Mouse (Mus musculus): ENCODE measurements at regions not wholly inside any gene's neighbourhood (a gene's known extent, or its start where the extent isn't known, plus 50 kb on each side); places are given as distances from the start of the nearest gene placed in this dataset.

- Histone ChIP-seq H3K4me1 (ENCODE audit: control insufficient read depth, insufficient read depth, low read length) (peaks cover 2% of the 10 kb centered on the region; the same call in 1 of the 2 replicates), H3K27ac (ENCODE audit: insufficient read depth, low read length) (no peak overlapping the region; the same call in 1 of the 2 replicates), H3K4me3 (ENCODE audit: insufficient read depth, low read length) (no peak overlapping the region)
- TF ChIP-seq POLR2A (IDR thresholded peaks at IDR 0.05; ENCODE audit: extremely low read depth, insufficient read depth, low read length) (no peak), CTCF (IDR thresholded peaks at IDR 0.05; ENCODE audit: extremely low read depth, insufficient read depth, low read length) (no peak)
Observed at GRCm38 (mm10) chr16:73368607-73369233, 1042.9 kb downstream of the Robo2 start.

- H3K27ac ChIP-seq (ENCODE audit: insufficient read depth, low read length): no peak overlapping the region
- TF ChIP-seq CTCF (IDR thresholded peaks at IDR 0.05; ENCODE audit: extremely low read depth, insufficient read depth, low read length): no peak
- no peak for TF ChIP-seq POLR2A (IDR thresholded peaks at IDR 0.05; ENCODE audit: extremely low read depth, insufficient read depth, low read length)
- H3K4me3 ChIP-seq (ENCODE audit: insufficient read depth, low read length): 0 out of 2 replicates have a peak overlapping the region, but pooled peaks have one; percentile 31
- H3K4me1 ChIP-seq (ENCODE audit: control insufficient read depth, insufficient read depth, low read length): peaks cover 2% of the 10 kb centered on the region; the same call in 1 of the 2 replicates
Observed at GRCm38 (mm10) chr16:73367926-73368325, 1043.7 kb downstream of the Robo2 start.

- no peak overlapping the region for H3K27ac ChIP-seq (ENCODE audit: insufficient read depth, low read length)
Observed at GRCm38 (mm10) chr16:73367226-73367840, 1044.3 kb downstream of the Robo2 start.

GRCm38 (mm10) chr16:73350698-73351097 is 1042.6 kb downstream of the Robo1 start:
- Histone ChIP-seq H3K4me1 (ENCODE audit: control insufficient read depth, insufficient read depth, low read length) (no peaks in the 10 kb centered on the region), H3K4me3 (ENCODE audit: insufficient read depth, low read length) (no peak overlapping the region), H3K27ac (ENCODE audit: insufficient read depth, low read length) (no peak overlapping the region)
- no peak for TF ChIP-seq CTCF (IDR thresholded peaks at IDR 0.05; ENCODE audit: extremely low read depth, insufficient read depth, low read length)
- TF ChIP-seq POLR2A (IDR thresholded peaks at IDR 0.05; ENCODE audit: extremely low read depth, insufficient read depth, low read length): no peak

More at GRCm38 (mm10) chr16:73367226-73367840, 1044.3 kb downstream of the Robo2 start:
- TF ChIP-seq CTCF (IDR thresholded peaks at IDR 0.05; ENCODE audit: extremely low read depth, insufficient read depth, low read length): no peak
- no peak for TF ChIP-seq POLR2A (IDR thresholded peaks at IDR 0.05; ENCODE audit: extremely low read depth, insufficient read depth, low read length)
- H3K4me1 ChIP-seq (ENCODE audit: control insufficient read depth, insufficient read depth, low read length): peaks cover 2% of the 10 kb centered on the region; the same call in 1 of the 2 replicates
- H3K4me3 ChIP-seq (ENCODE audit: insufficient read depth, low read length): peak overlapping the region; percentile 31; the same call in 1 of the 2 replicates

- Histone ChIP-seq H3K27ac (ENCODE audit: insufficient read depth, low read length) (no peak overlapping the region), H3K4me3 (ENCODE audit: insufficient read depth, low read length) (no peak overlapping the region), H3K4me1 (ENCODE audit: control insufficient read depth, insufficient read depth, low read length) (no peaks in the 10 kb centered on the region)
- no peak for TF ChIP-seq POLR2A (IDR thresholded peaks at IDR 0.05; ENCODE audit: extremely low read depth, insufficient read depth, low read length)
- TF ChIP-seq CTCF (IDR thresholded peaks at IDR 0.05; ENCODE audit: extremely low read depth, insufficient read depth, low read length): no peak
Observed at GRCm38 (mm10) chr16:73343941-73344340, 1035.8 kb downstream of the Robo1 start.

GRCm38 (mm10) chr16:73343531-73343930 is 1035.4 kb downstream of the Robo1 start:
- Histone ChIP-seq H3K27ac (ENCODE audit: insufficient read depth, low read length) (no peak overlapping the region), H3K4me1 (ENCODE audit: control insufficient read depth, insufficient read depth, low read length) (no peaks in the 10 kb centered on the region), H3K4me3 (ENCODE audit: insufficient read depth, low read length) (no peak overlapping the region)
- TF ChIP-seq CTCF (IDR thresholded peaks at IDR 0.05; ENCODE audit: extremely low read depth, insufficient read depth, low read length) (no peak), POLR2A (IDR thresholded peaks at IDR 0.05; ENCODE audit: extremely low read depth, insufficient read depth, low read length) (no peak)

- no peak overlapping the region for H3K4me3 ChIP-seq (ENCODE audit: insufficient read depth, low read length)
- no peak overlapping the region for H3K27ac ChIP-seq (ENCODE audit: insufficient read depth, low read length)
- TF ChIP-seq POLR2A (IDR thresholded peaks at IDR 0.05; ENCODE audit: extremely low read depth, insufficient read depth, low read length): no peak
- no peak for TF ChIP-seq CTCF (IDR thresholded peaks at IDR 0.05; ENCODE audit: extremely low read depth, insufficient read depth, low read length)
- no peaks in the 10 kb centered on the region for H3K4me1 ChIP-seq (ENCODE audit: control insufficient read depth, insufficient read depth, low read length)
Observed at GRCm38 (mm10) chr16:73317644-73318043, 1009.5 kb downstream of the Robo1 start.

GRCm38 (mm10) chr16:73310096-73310495 is 1002.0 kb downstream of the Robo1 start:
- no peak for TF ChIP-seq CTCF (IDR thresholded peaks at IDR 0.05; ENCODE audit: extremely low read depth, insufficient read depth, low read length)
- no peak for TF ChIP-seq POLR2A (IDR thresholded peaks at IDR 0.05; ENCODE audit: extremely low read depth, insufficient read depth, low read length)
- no peak overlapping the region for H3K4me3 ChIP-seq (ENCODE audit: insufficient read depth, low read length)
- no peak overlapping the region for H3K27ac ChIP-seq (ENCODE audit: insufficient read depth, low read length)
- no peaks in the 10 kb centered on the region for H3K4me1 ChIP-seq (ENCODE audit: control insufficient read depth, insufficient read depth, low read length)

- H3K4me1 ChIP-seq (ENCODE audit: control insufficient read depth, insufficient read depth, low read length): no peaks in the 10 kb centered on the region
- no peak overlapping the region for H3K4me3 ChIP-seq (ENCODE audit: insufficient read depth, low read length)
- TF ChIP-seq POLR2A (IDR thresholded peaks at IDR 0.05; ENCODE audit: extremely low read depth, insufficient read depth, low read length) (no peak), CTCF (IDR thresholded peaks at IDR 0.05; ENCODE audit: extremely low read depth, insufficient read depth, low read length) (no peak)
- H3K27ac ChIP-seq (ENCODE audit: insufficient read depth, low read length): no peak overlapping the region
Observed at GRCm38 (mm10) chr16:73279951-73280350, 971.8 kb downstream of the Robo1 start.

- no peak for TF ChIP-seq POLR2A (IDR thresholded peaks at IDR 0.05; ENCODE audit: extremely low read depth, insufficient read depth, low read length)
- no peak for TF ChIP-seq CTCF (IDR thresholded peaks at IDR 0.05; ENCODE audit: extremely low read depth, insufficient read depth, low read length)
- Histone ChIP-seq H3K4me3 (ENCODE audit: insufficient read depth, low read length) (no peak overlapping the region), H3K27ac (ENCODE audit: insufficient read depth, low read length) (no peak overlapping the region), H3K4me1 (ENCODE audit: control insufficient read depth, insufficient read depth, low read length) (no peaks in the 10 kb centered on the region; the same call in 1 of the 2 replicates)
Observed at GRCm38 (mm10) chr16:73259691-73260090, 951.6 kb downstream of the Robo1 start.

Measured in cortical plate, adult 2 months (tissue).